Mouse (Mus musculus): ENCODE results near the gene Radil.

Gene Radil

DNA sequence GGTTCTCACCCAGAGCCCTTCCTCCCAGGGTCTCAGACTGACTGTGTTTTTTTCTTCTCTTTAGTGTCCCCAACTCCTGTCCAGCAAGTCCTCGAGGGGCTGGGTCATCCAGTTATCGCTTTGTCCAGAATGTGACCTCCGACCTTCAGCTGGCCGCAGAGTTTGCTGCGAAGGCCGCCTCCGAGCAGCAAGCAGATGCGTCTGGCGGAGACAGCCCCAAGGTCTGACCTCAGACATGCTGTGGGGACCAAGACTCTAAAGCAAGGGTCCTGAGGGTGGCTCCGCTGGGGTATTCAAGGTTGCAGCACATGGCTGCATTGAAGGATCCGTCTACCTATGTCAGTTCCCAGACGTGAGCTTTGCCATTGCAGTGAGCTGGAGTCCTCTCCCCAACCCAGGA is 102.3 kb downstream of the Radil start:
- no peak for DNase-seq (ENCODE audit: low read depth, low spot score)

DNA sequence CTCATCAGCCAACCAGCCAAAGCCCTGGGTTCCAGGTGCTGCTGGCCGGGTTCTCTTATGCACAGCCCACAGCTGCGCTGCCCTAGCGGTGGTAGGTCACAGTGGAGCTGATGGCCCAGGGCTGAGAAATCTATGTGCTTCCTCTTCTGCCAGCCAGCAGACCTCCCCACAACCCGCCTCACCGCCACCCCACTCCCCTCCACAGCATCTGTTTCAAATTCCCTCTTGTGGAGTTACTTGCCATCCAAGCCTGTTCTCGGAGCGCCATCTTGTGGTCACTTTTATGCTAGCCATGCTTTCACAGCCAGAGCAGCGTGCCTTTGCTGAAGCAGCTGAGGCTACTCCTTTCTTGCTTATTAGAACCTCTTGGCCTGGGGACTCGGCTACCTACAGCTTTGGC is 102.8 kb downstream of the Radil start:
- DNase-seq (ENCODE audit: low read depth, low spot score) = peak; percentile 94

DNA sequence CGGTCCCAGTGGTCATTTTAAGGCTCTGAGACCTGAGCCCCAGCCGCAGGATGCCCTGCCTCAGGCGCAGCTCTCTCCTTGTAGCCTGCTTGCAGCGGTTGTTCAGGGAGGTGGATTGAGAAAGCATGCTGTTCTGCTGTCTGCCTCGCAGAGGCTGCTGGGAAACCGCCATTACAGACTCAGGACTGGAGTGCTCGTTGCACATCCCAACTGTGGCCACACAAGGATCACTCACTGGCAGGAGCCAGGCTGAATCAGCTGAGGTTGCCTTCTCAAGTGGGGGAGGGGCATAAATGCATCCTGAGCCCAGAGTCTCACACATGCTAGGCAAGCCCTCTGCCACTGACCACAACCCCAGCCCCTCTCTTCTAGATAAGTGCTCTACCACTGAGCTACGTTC is 105.2 kb downstream of the Radil start:
- DNase-seq (ENCODE audit: low read depth, low spot score) = peak; percentile 76

DNA sequence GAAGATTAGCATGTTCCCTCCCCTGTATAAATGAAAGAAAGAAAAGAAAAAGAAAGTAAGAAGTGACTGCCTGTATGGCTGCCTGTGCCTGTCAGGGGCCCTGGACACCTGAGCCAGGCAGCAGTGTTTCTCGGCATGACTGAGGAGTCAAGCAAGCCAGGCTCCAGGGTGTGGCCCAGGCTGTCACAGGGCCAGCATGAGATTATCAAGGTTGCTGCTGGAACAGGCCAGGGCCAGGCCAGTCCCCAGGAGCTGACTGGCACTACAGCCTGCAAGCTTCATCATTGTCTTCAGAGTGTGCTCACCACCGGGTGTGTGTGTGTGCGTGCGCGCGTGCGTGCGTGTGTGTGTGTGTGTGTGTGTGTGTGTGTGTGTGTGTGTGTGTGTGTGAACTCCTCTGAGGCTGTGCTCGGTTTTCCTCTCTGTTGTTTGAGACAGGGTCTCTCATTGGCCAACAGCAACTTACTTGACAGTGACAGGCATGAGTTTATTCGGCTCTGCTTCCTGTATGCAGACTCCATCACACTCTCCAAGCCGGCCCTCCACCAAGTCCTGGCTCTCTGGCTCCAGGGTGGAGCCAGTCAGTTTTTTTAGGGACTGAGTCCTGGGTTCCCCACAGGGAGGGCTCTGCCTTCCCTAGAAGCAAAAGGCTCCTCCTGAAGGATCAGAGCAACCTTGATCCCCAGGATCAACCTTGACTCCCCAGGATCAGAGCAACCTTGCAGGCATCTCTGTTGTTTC is 105.9 kb downstream of the Radil start:
- no peak for DNase-seq (ENCODE audit: low read depth, low spot score)

DNA sequence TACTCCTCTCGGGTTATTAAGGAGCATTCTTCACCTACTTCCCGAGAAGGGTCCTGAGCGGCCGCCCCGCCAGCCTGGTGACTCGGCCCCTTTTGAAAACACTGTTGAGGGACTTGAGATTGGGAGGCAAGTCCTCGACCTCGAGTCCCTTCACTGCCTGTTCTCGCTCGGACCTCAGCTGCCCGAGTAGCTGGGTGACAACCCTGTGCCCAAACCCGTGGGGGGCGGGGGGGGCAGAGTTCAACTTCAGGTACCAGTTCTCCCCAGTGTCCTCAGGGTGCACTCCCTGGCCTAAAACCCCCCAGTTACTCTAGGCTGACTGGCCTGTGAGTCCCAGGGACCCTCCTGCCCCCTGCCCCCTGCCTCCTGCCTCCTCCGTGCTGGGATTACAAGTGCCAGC is 106.9 kb downstream of the Radil start:
- no peak for DNase-seq (ENCODE audit: low read depth, low spot score)

DNA sequence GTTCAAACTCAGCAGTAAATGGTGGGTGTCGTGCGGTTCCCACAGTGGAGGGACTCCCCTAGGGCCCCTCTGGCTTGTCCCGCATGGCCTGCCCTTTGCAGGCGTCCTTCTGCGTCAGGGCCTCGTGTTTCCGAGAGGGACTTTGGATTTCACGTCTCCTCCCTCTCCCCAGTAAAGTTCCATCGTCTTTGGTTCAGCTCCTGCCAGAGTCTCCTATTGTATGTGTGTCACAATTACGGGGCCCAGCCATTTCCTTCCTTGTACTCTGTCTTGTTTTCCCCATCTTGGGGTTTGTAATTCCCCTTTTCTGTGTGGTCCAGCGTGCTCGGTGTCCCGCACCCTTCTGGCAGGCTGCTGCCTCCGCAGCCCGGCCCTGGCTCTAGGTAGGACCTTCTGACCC is 107.4 kb downstream of the Radil start:
- no peak for DNase-seq (ENCODE audit: low read depth, low spot score)

DNA sequence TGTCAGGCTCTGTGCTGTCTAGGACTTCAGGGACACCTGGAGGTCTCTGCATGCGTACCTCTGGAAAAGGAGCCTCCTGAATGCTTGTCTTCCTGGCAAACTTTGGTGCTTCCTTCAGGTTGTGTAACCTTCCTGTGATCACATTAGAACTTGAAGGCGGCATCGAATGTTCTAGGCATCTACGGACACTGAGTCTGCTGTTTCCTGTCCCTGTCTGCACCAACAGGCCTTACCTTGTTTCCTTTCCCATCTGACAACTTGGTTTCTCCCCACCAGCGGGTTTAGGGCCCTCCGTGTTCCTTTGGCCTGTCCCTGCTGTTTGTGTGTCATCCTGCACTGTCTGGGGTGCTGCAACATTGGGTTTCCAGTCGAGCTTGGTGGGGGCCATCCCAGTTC is 108.9 kb downstream of the Radil start:
- no peak for DNase-seq (ENCODE audit: low read depth, low spot score)

DNA sequence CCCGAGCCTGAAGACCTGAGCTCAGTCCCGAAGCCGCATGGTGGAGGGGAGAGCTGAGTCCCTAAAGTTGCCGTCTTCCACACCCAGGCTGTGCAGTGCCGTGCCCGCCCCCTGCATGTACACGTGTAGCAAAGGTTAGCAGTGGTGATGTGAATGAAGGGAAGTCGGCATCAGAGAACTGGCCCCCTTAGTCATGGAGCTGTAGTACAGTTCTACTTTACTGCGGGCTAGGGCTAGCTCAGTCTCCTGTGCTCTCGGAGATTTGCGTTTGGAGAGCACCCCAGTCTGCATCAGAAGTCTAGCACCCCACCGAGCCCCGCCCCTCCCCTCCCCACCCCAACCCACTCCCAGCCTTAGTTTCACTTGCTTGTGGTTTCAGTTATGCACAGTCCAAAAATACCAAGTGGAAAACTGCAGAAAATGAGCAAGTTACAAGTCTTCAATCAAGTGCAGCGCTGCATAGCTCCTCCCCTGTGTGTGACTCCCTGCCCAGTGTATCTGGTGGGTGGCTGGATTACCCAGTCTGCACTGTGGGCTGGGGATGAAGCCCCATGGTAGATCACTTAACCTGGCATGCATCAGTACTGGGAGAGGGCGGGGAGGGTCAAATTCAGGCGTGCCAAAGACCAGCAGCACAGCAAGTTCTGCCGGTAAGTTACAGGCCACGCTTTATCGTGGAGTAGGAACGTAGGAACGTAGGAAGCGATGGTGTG is 109.4 kb downstream of the Radil start:
- DNase-seq (ENCODE audit: low read depth, low spot score) = peak; percentile 51

DNA sequence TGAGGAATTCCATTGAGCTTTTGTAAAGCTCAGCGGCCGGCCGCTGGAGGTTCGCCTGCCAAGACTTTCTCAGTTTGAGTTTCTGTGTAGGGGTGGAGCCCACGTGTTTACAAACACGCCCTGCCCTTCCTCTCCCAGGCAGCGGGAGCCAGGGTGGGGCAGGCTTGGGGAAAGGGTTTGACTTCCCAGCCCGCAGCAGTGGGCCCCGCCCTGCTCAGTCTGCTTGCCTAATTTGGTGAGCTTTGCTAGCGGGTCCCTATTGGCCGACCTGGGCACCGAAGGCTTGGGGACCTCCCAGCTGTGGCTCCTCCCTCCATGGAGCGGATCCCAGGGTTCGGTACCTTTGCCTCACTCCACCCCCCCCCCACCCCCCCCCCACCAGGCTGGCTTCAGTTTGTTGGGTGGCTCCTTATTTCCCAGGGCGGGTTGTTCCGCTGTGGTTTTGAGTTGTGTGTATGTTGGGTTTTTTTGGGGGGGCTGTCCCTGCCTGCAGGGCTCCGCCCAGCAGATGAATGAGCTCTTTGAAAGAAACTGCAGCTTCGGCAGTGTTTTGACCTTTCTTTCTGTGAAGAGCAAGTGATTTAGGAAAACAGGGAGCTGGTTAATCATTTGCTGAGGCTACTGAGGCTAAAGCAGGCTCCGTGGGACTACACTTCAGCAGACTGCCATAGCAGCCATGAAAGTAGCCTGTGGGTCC is 110.3 kb downstream of the Radil start:
- peak; percentile 100 for DNase-seq (ENCODE audit: low read depth, low spot score)

DNA sequence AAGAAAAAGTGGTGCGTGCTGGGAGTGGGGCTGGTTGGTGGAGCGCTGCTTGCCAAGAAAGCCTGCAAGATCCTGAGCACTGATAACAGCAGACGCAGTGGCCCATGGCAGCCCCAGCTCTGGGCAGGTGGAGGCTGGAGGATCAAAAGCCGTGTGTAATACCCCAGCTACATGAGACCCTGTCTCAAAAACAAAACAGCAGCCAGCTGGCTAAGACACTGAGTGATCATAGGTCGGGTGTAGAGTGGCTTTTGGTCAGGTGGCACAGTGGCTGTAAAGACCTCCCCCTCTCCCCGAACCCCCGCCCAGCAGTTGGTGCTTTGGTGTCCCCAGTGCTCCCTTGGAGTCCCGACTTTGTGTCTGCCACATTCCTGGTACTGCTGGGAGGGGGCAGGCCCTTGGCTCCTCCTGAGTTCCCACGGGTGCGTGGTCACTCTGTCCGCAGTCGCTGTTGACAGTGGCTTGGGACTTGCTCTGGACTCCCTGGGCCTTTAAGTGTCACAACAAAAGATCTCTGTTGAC is 110.9 kb downstream of the Radil start:
- no peak for DNase-seq (ENCODE audit: low read depth, low spot score)

DNA sequence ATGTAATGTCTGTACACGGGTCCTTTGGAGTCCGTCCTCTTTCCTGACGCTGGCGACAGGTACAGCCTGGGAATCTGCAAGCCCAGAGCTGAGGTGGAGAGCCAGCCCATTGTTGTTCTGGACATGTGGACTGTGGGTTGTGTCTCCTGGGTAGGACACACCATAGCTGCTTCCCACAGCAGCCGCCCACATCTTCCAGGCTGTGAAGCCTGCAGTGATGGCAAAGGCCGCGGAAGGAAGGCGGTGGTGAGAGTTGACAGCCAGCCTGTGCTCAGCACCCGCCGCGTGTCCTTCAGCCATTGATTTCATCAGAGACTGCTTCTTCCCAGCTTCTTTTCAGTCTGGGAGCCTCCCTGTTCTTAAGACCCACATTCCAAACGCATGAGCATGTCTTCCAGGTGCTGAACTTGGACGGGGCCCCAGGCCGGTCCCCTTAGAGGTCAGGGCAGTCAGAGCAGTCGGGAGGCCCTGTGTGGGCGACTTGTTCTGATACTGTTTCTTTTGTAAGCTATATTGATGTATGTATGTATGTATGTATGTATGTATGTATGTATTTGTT is 112.4 kb downstream of the Radil start:
- peak; percentile 65 for DNase-seq (ENCODE audit: low read depth, low spot score)

DNA sequence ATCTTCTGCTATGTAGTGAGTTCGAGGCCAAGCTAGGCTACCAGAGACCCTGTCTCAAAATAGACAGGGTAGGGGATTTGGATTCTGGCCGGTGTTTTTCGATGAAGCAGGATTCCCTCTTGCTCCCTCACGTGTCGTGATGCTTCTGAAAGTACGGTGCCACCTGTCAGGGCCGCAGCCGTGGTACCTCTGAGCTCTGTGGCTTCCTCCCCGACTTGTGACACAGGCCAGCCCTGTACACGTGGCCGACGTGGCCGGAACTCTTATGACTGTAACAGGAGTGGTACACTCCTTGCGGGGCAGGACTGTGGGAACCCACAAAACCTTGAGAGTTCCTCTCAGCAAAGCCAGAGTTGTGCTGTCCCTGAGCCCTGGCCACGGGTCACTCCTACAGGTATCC is 115.2 kb downstream of the Radil start:
- DNase-seq (ENCODE audit: low read depth, low spot score) = no peak

Data from ZHBTc4 (cell line).